Mouse (Mus musculus) testis, adult 2 months (tissue): ENCODE data around the gene Rlbp1.

ENCODE experiments used
- CTCF ChIP-seq: fragments of 200-500 bp; IDR thresholded peaks from 2 replicates; pipeline ENCODE4 v1.5.1; 2012; ENCODE audit warnings: low read depth, mild to moderate bottlenecking, inconsistent platforms, low read length, moderate library complexity; ENCODE audit not compliant: control insufficient read depth, insufficient read depth, insufficient replicate concordance
- POLR2A ChIP-seq: fragments of 200-500 bp; IDR thresholded peaks from 2 replicates; pipeline ENCODE4 v1.6.1; 2012; ENCODE audit warnings: low read depth, mild to moderate bottlenecking, inconsistent platforms, low read length, moderate library complexity; ENCODE audit not compliant: control insufficient read depth

DNA sequence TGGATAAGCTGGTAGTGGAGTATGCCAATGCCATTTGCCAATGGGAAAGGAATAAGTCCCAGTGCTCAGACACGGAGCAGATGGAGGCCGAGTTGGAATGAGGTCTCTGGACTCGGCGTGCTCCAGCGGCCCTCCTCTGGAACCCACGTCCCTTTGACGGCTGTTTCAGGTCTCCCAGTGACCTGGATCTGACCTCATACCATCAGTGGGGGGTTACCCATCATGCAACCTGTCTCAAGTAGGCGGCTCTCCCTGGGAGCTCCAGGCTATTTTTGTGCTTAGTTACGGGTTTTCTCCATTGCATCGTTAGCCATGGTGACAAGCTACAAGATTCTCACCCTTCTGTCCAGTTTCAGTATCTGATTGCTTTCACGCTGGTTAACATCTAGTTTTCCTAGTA is 26.8 kb downstream of the Rlbp1 start:
- TF ChIP-seq CTCF, result no peak
- TF ChIP-seq POLR2A, result no peak
